Mouse (Mus musculus) bone marrow macrophage, adult 2 months (primary cell): ENCODE data around the gene Fam172a.

Experiments used
- CTCF ChIP-seq: IDR thresholded peaks from 2 replicates; pipeline ENCODE4 v1.5.1; 2012; ENCODE audit warnings: low read depth, mild to moderate bottlenecking, low read length, moderate library complexity
- POLR2A ChIP-seq: IDR thresholded peaks from 2 replicates; pipeline ENCODE4 v1.6.1; 2012; ENCODE audit warnings: mild to moderate bottlenecking, low read depth, low read length, borderline replicate concordance

DNA sequence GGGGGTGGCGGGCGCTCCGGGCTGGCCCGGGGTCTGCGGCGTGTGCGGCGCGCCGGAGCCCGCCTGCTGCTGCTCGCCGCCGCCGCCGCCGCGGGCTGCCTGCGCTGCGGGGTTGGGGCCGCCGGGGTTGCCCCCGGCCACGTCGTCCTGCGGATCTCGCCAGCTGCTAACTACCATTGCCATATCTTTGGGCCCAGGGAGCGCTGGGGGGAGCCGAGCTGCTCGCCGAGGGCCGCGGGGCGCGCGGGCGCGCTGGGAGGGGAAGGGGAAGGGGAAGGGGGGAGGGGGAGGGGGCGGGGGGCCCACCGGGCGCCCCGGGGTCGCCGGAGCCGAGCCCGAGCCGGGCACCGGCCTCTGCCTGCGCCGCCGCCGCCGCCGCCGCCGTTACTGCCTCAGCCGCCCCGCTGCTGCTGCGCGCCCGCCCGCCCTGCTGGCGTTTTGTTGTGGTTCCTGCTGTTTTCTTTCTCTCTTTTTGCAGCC, 496.6 kb downstream of the Fam172a start:
- no peak for TF ChIP-seq CTCF
- no peak for TF ChIP-seq POLR2A
